Mouse (Mus musculus): ENCODE measurements around the gene Tmem255a. TPM values are rescaled to one million over a fixed set of nuclear protein-coding genes. Genes with fewer than 3 reads are reported as not detected.
"Not testable (repeated sequence)": the region's sequence is repeated elsewhere in the genome, so short reads cannot be mapped to it uniquely, and the experiment has no call there.

Gene Tmem255a
- polyA plus RNA-seq (2017; shearing (Covaris generic)) = 1 to 10 TPM; 4.3 to 5.8 TPM

GRCm38 (mm10) chrX:38251851-38252571, at the start of gene Tmem255a:
Gene Tmem255a (minus strand): TSS chrX:38252439.
- peak; percentile 20 for ATAC-seq

GRCm38 (mm10) chrX:38259610-38260009, 7.4 kb upstream of the Tmem255a start:
- no peak for ATAC-seq

- no peak for ATAC-seq
Measured at GRCm38 (mm10) chrX:38250352-38250950, 1.8 kb downstream of the Tmem255a start.

DNA sequence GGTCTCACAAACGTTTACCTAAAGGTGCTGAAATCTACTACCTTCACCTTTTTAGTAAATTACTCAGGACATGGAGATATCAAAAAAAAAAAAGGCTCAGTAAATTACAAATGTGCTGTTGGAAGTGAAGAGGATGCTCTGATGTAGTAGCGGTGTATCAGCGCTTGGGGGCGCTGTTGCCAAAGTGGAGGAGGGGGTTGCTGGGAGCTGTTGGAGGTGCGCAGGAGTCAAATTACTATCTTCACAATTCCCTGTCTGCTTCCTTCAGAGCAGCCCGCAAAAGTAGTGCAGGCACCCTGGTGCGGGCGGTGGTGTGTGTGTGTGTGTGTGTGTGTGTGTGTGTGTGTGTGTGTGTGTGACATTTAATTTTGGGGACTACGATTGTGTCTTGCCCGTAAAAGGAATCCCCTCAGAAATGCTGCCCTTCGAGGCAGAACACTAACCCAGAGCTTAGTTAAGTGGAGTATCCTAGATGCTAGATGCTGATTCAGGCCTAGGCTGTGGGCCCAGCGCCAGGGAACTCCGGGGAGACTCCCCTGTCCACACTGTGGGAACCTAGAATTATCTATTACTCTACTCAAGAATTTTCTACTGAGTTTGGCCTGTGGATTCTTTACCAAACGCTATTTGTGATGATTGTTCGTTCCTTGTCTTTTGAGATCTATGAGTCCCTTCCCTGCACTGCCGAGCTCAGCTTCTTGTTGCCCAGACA, 2.4 kb downstream of the Tmem255a start:
- no peak for ATAC-seq

DNA sequence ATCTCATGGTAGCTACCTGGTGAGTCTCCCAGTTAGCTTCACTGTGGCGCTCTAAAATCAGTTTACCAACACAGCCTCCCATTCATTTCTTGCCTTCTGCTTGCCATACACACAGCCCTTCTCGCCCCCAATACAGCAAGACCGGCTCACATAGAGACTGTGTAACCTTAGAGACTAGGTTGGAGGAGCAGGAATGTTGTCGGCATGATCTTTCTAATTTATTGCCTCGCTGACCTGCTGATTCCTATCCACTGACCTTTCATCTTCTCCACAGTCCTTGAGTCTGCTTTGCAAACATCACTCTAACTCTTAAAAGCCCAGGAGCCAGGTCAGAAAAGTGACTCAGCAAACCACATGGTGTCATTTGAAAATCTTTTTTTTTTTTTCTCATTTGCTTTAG, 4.6 kb downstream of the Tmem255a start:
- no peak for ATAC-seq

GRCm38 (mm10) chrX:38247108-38247507, 5.1 kb downstream of the Tmem255a start:
- ATAC-seq = no peak

- no peak for ATAC-seq
Measured at GRCm38 (mm10) chrX:38237731-38238130, 14.5 kb downstream of the Tmem255a start.

- no peak for ATAC-seq
Measured at GRCm38 (mm10) chrX:38229888-38230287, 22.4 kb downstream of the Tmem255a start.

- no peak for ATAC-seq
Measured at GRCm38 (mm10) chrX:38222757-38223156, 29.5 kb downstream of the Tmem255a start.

- ATAC-seq = no peak
Measured at GRCm38 (mm10) chrX:38217676-38217991, 34.6 kb downstream of the Tmem255a start.

DNA sequence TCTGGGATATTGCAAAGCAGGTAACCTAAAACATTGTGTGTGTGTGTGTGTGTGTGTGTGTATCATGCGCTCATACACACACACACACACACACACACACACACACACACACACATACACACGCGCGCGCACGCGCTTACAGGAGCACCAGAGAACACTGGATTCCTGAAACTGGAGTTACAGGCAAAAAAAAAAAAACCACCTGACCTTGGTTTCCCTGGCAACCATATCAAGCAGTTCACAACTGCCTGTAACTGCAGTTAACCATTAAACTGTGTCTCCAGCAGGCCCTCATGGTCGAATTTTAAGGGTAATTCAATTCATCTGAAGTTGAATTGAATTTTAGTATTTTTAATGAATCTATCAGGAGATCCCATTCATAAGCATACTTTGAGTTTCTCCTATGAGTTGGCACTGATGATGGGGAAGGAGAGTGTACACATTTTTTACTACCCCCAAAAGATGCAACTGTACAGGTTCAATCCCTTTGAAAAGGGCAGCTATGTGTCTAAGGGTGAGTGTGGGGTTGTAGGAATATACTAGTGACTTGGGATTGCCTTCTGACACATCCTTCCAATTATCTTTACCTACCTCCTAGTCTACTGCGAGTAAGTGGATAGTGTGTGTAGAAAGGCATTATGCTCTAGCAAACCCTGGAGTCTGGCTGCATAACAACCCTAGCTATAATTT, 35.1 kb downstream of the Tmem255a start:
- ATAC-seq = no peak

GRCm38 (mm10) chrX:38207392-38207791, 44.8 kb downstream of the Tmem255a start:
- no peak for ATAC-seq

- ATAC-seq = no peak
Measured at GRCm38 (mm10) chrX:38201816-38202215, 50.4 kb downstream of the Tmem255a start.

- no peak for ATAC-seq
Measured at GRCm38 (mm10) chrX:38190458-38190764, 61.8 kb downstream of the Tmem255a start.

GRCm38 (mm10) chrX:38189552-38190457, 62.4 kb downstream of the Tmem255a start, which contains the start of gene Zbtb33:
Gene Zbtb33 (plus strand): TSS chrX:38189793.
- ATAC-seq = peak; percentile 92

GRCm38 (mm10) chrX:38185520-38185919, 66.7 kb downstream of the Tmem255a start:
- ATAC-seq = no peak

DNA sequence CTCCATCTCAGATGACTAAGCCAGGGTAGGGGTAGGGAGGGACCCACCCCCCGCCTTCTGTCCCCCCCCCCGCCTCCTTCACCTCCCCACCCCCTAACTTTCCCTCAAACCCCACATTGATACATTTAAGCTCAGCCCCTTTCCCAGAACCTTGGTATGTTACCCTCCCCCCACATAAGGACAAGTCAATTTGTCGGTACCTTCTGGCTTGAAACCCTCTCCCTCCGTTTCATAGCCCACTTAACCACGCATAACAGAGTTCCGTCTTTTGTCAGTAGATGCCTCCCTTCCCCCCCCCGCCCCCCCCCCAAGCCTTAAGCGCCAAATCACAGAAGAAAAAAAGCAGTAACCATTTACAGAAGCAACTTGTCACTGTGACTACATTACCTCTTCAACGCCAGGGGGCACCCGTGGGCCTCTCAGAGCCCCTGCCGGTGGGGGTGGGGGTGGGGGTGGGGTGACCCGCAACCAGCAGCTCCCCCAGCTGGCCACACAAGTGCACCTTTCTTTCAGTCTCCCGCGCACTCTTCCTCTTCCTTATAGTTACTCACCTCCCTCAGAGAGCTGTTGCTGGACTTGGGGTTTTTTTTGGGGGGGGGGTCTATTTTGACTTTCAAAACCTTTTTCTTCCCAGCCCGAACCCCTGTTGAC, 70.5 kb downstream of the Tmem255a start:
- ATAC-seq = peak; percentile 79

- peak; percentile 42 for ATAC-seq
Measured at GRCm38 (mm10) chrX:38180656-38181607, 71.3 kb downstream of the Tmem255a start.

DNA sequence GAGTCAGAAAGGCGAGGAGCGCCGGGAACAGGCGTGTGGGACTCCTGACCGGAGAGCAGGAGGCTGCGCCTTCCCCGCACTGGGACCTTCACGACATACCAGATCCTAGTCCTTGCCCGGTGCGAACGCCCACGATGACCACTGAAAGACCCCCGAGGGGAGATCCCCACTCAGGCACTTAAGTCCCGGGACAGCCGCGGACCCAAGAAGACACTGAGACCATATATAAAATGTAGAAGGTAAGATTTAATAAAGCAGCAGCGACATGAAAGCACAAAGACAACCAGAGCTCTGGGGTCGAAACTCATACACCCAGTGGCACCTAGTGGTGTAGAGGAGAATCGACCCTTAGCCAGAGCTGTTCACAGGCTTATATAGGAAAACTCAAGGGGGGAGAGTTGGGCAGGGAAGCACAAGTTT, 72.3 kb downstream of the Tmem255a start:
- not testable (repeated sequence) for ATAC-seq

DNA sequence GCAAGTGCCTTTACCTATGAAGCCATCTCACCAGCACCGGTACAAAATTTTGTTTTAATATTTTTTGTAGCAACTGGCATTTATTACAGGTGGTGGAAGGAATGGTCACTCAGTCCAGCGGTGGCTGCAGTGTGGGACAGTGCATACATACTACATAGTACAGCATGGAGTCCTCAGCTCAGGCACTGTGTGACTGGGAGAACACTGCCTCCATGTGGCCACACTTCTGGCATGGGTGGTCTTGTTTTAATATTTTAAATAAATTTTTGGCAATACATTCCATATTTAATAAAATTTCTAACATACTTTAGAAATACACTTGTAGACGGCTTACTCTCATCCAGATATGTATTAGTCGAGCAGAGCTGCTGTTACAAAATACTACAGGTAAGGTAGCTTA, 85.6 kb downstream of the Tmem255a start:
- no peak for ATAC-seq
